Mouse (Mus musculus) forebrain, embryonic 12.5 days (tissue): Measurements from ENCODE around the gene Btg2. TPM values are rescaled to one million over a fixed set of nuclear protein-coding genes. Genes with fewer than 3 reads are reported as not detected.
A peak's percentile ranks its signal among the peaks of the same experiment; 100 is the strongest.

Source experiments
- ATAC-seq: fragments of 200-750 bp; cut with Nextera tagmentation; 2 replicates; pipeline ENCODE4 v1.8.0; 2017; ENCODE audit warnings: moderate TSS enrichment; ENCODE audit not compliant: low FRiP score
- H3K27ac ChIP-seq: fragments of 300-500 bp; sonication (generic); 2 replicates; pipeline ENCODE4 v1.5.1; 2016; ENCODE audit warnings: mild to moderate bottlenecking
- H3K27me3 ChIP-seq: fragments of 300-500 bp; sonication (generic); 2 replicates; pipeline ENCODE4 v1.6.1; 2016; ENCODE audit warnings: mild to moderate bottlenecking
- H3K36me3 ChIP-seq: fragments of 300-500 bp; sonication (generic); replicated peaks from 2 replicates; pipeline ENCODE4 v1.6.1; 2016; ENCODE audit warnings: mild to moderate bottlenecking
- H3K4me1 ChIP-seq: fragments of 300-500 bp; sonication (generic); 2 replicates; pipeline ENCODE4 v1.6.1; 2016
- H3K4me2 ChIP-seq: fragments of 300-500 bp; sonication (generic); 2 replicates; pipeline ENCODE4 v1.6.1; 2016; ENCODE audit warnings: mild to moderate bottlenecking, moderate library complexity
- H3K4me3 ChIP-seq: fragments of 300-500 bp; sonication (generic); replicated peaks from 2 replicates; pipeline ENCODE4 v1.5.1; 2016; ENCODE audit warnings: mild to moderate bottlenecking
- H3K9ac ChIP-seq: fragments of 300-500 bp; sonication (generic); 2 replicates; pipeline ENCODE4 v1.6.1; 2016; ENCODE audit warnings: mild to moderate bottlenecking
- H3K9me3 ChIP-seq: fragments of 300-500 bp; sonication (generic); 2 replicates; pipeline ENCODE4 v1.6.1; 2016
- WGBS: fragments of 180-500 bp; shearing (Covaris S2); methylation state at CpG from one replicate; pipeline ENCODE4 v1.1.7; 2016; 5-methylcytosine and 5-hydroxymethylcytosine counted together
- polyA plus RNA-seq: library from polyadenylated mRNA; unstranded; fragments of >200 nt; fragmentation: Nextera tagmentation; extraction: Ambion mirVana; gene quantifications from 2 replicates; pipeline ENCODE4 v1.2.1, GENCODE M21; 2016

Gene Btg2
- polyA plus RNA-seq, 1 experiment from 2014 or later, result 128 TPM

- 71% methylated on average over 6 of the region's 6 CpGs for WGBS
- ATAC-seq, result no peak
- peaks cover 11% of the 10 kb centered on the region for H3K4me1 ChIP-seq
Observed at GRCm38 (mm10) chr1:134049542-134049941, 29.4 kb downstream of the Btg2 start.

GRCm38 (mm10) chr1:134048759-134049158 lies 30.2 kb downstream of the Btg2 start:
- ATAC-seq, result peak; percentile 45; the same call in 1 of the 2 replicates
- H3K9ac ChIP-seq, result no peak overlapping the region; the same call in 1 of the 2 replicates
- H3K4me1 ChIP-seq, result peaks cover 11% of the 10 kb centered on the region
- no peak overlapping the region for H3K4me3 ChIP-seq
- H3K27ac ChIP-seq, result no peak overlapping the region
- H3K4me2 ChIP-seq, result no peak overlapping the region
- peaks cover 10% of the 10 kb centered on the region; the same call in 1 of the 2 replicates for H3K27me3 ChIP-seq
- WGBS, result 5% methylated on average over 5 of the region's 5 CpGs
- H3K36me3 ChIP-seq, result no peaks in the 10 kb centered on the region
- no peaks in the 10 kb centered on the region for H3K9me3 ChIP-seq

More at GRCm38 (mm10) chr1:134049542-134049941, 29.4 kb downstream of the Btg2 start:
- Histone ChIP-seq H3K36me3 (no peaks in the 10 kb centered on the region), H3K27ac (no peak overlapping the region), H3K4me2 (no peak overlapping the region), H3K9ac (no peak overlapping the region), H3K4me3 (no peak overlapping the region), H3K27me3 (peaks cover 10% of the 10 kb centered on the region; the same call in 1 of the 2 replicates), H3K9me3 (no peaks in the 10 kb centered on the region)

- Histone ChIP-seq H3K4me2 (no peak overlapping the region), H3K4me3 (no peak overlapping the region), H3K9me3 (no peaks in the 10 kb centered on the region), H3K27me3 (peaks cover 10% of the 10 kb centered on the region; the same call in 1 of the 2 replicates), H3K9ac (no peak overlapping the region), H3K36me3 (no peaks in the 10 kb centered on the region), H3K27ac (no peak overlapping the region), H3K4me1 (peaks cover 12% of the 10 kb centered on the region)
- ATAC-seq, result no peak
- whole genome bisulfite sequencing, result 84% methylated on average over 6 of the region's 6 CpGs
Observed at GRCm38 (mm10) chr1:134047431-134047830, 31.5 kb downstream of the Btg2 start.

GRCm38 (mm10) chr1:134046387-134046786 lies 32.5 kb downstream of the Btg2 start:
- ATAC-seq, result peak; percentile 58
- no peaks in the 10 kb centered on the region for H3K36me3 ChIP-seq
- no peak overlapping the region for H3K27ac ChIP-seq
- peaks cover 10% of the 10 kb centered on the region; the same call in 1 of the 2 replicates for H3K27me3 ChIP-seq
- peaks cover 15% of the 10 kb centered on the region for H3K4me1 ChIP-seq
- WGBS, result 23% methylated on average over 23 of the region's 23 CpGs
- peak overlapping the region; percentile 53 for H3K4me2 ChIP-seq
- H3K4me3 ChIP-seq, result peak overlapping the region; percentile 29
- H3K9ac ChIP-seq, result peak overlapping the region; percentile 53
- H3K9me3 ChIP-seq, result no peaks in the 10 kb centered on the region

- WGBS, result 4% methylated on average over 9 of the region's 9 CpGs
- H3K36me3 ChIP-seq, result no peaks in the 10 kb centered on the region
- H3K27me3 ChIP-seq, result peaks cover 10% of the 10 kb centered on the region; the same call in 1 of the 2 replicates
- peaks cover 15% of the 10 kb centered on the region for H3K4me1 ChIP-seq
- H3K27ac ChIP-seq, result 0 out of 2 replicates have a peak overlapping the region, but pooled peaks have one; percentile 42
- H3K4me2 ChIP-seq, result peak overlapping the region; percentile 53
- peak overlapping the region; percentile 53 for H3K9ac ChIP-seq
- H3K9me3 ChIP-seq, result no peaks in the 10 kb centered on the region
- peak; percentile 72 for ATAC-seq
- H3K4me3 ChIP-seq, result peak overlapping the region; percentile 29
Observed at GRCm38 (mm10) chr1:134045971-134046370, 32.9 kb downstream of the Btg2 start.

GRCm38 (mm10) chr1:134044805-134045204 lies 34.1 kb downstream of the Btg2 start:
- no peak overlapping the region for H3K27ac ChIP-seq
- H3K36me3 ChIP-seq, result no peaks in the 10 kb centered on the region
- WGBS, result 92% methylated on average over 6 of the region's 6 CpGs
- no peak overlapping the region for H3K4me3 ChIP-seq
- H3K9me3 ChIP-seq, result no peaks in the 10 kb centered on the region
- H3K4me2 ChIP-seq, result no peak overlapping the region
- H3K27me3 ChIP-seq, result peaks cover 10% of the 10 kb centered on the region; the same call in 1 of the 2 replicates
- H3K9ac ChIP-seq, result no peak overlapping the region
- no peak for ATAC-seq
- peaks cover 15% of the 10 kb centered on the region for H3K4me1 ChIP-seq

- H3K27ac ChIP-seq, result 0 out of 2 replicates have a peak overlapping the region, but pooled peaks have one; percentile 13
- WGBS, result 14% methylated on average over 1 of the region's 1 CpGs
- no peak overlapping the region for H3K4me3 ChIP-seq
- H3K36me3 ChIP-seq, result no peaks in the 10 kb centered on the region
- peaks cover 18% of the 10 kb centered on the region for H3K4me1 ChIP-seq
- peaks cover 7% of the 10 kb centered on the region; the same call in 1 of the 2 replicates for H3K27me3 ChIP-seq
- H3K9me3 ChIP-seq, result no peaks in the 10 kb centered on the region
- H3K4me2 ChIP-seq, result no peak overlapping the region
- no peak overlapping the region for H3K9ac ChIP-seq
- ATAC-seq, result no peak
Observed at GRCm38 (mm10) chr1:134042341-134042740, 36.6 kb downstream of the Btg2 start.

- H3K9me3 ChIP-seq, result no peaks in the 10 kb centered on the region
- 68% methylated on average over 2 of the region's 2 CpGs for WGBS
- peaks cover 2% of the 10 kb centered on the region; the same call in 1 of the 2 replicates for H3K27me3 ChIP-seq
- H3K36me3 ChIP-seq, result no peaks in the 10 kb centered on the region
- no peak overlapping the region for H3K9ac ChIP-seq
- H3K4me3 ChIP-seq, result no peak overlapping the region
- H3K4me2 ChIP-seq, result no peak overlapping the region
- ATAC-seq, result no peak
- H3K4me1 ChIP-seq, result peaks cover 23% of the 10 kb centered on the region
- H3K27ac ChIP-seq, result no peak overlapping the region
Observed at GRCm38 (mm10) chr1:134041900-134042299, 37.0 kb downstream of the Btg2 start.

- WGBS, result 81% methylated on average over 2 of the region's 2 CpGs
- Histone ChIP-seq H3K9me3 (no peaks in the 10 kb centered on the region), H3K9ac (no peak overlapping the region), H3K36me3 (no peaks in the 10 kb centered on the region), H3K27ac (no peak overlapping the region), H3K4me2 (no peak overlapping the region), H3K27me3 (no peaks in the 10 kb centered on the region), H3K4me1 (peaks cover 12% of the 10 kb centered on the region), H3K4me3 (no peak overlapping the region)
- no peak for ATAC-seq
Observed at GRCm38 (mm10) chr1:134039361-134039760, 39.6 kb downstream of the Btg2 start.

- Histone ChIP-seq H3K4me3 (no peak overlapping the region), H3K27ac (no peak overlapping the region), H3K9me3 (no peaks in the 10 kb centered on the region), H3K27me3 (no peaks in the 10 kb centered on the region), H3K4me1 (peaks cover 12% of the 10 kb centered on the region), H3K9ac (no peak overlapping the region), H3K36me3 (no peaks in the 10 kb centered on the region), H3K4me2 (no peak overlapping the region)
- 86% methylated on average over 4 of the region's 4 CpGs for WGBS
- ATAC-seq, result no peak
Observed at GRCm38 (mm10) chr1:134038336-134038735, 40.6 kb downstream of the Btg2 start.

- H3K4me1 ChIP-seq, result peaks cover 8% of the 10 kb centered on the region
- 45% methylated on average over 9 of the region's 9 CpGs for WGBS
- no peak for ATAC-seq
- no peak within 1 kb of the TSS for H3K27ac ChIP-seq
- H3K9ac ChIP-seq, result no peak within 1 kb of the TSS
- H3K36me3 ChIP-seq, result no peaks in the 10 kb centered on the region
- no peak within 1 kb of the TSS for H3K4me3 ChIP-seq
- no peaks in the 10 kb centered on the region for H3K27me3 ChIP-seq
- no peak within 1 kb of the TSS for H3K4me2 ChIP-seq
- no peaks in the 10 kb centered on the region for H3K9me3 ChIP-seq
Observed at GRCm38 (mm10) chr1:134037172-134037571, 41.7 kb downstream of the Btg2 start, which contains the start of gene Fmod. Fmod (plus strand) TSS chr1:134037254.

- Histone ChIP-seq H3K4me3 (no peak overlapping the region), H3K4me2 (no peak overlapping the region), H3K27me3 (no peaks in the 10 kb centered on the region), H3K4me1 (peaks cover 8% of the 10 kb centered on the region), H3K9me3 (no peaks in the 10 kb centered on the region), H3K9ac (no peak overlapping the region), H3K27ac (no peak overlapping the region), H3K36me3 (no peaks in the 10 kb centered on the region)
- 64% methylated on average over 2 of the region's 2 CpGs for WGBS
- ATAC-seq, result no peak
Observed at GRCm38 (mm10) chr1:134036492-134036891, 42.4 kb downstream of the Btg2 start.

GRCm38 (mm10) chr1:134028161-134028846 lies 50.6 kb downstream of the Btg2 start:
- Histone ChIP-seq H3K9me3 (no peaks in the 10 kb centered on the region), H3K4me2 (no peak overlapping the region), H3K27me3 (0 out of 2 replicates have a peak, but pooled peaks cover 7% of the 10 kb centered on the region), H3K4me1 (no peaks in the 10 kb centered on the region), H3K4me3 (no peak overlapping the region), H3K9ac (no peak overlapping the region), H3K27ac (no peak overlapping the region), H3K36me3 (no peaks in the 10 kb centered on the region)
- no peak for ATAC-seq
- WGBS, result 90% methylated on average over 14 of the region's 14 CpGs
